Mouse (Mus musculus) stomach, postnatal 0 days (tissue): ENCODE measurements at regions not wholly inside any gene's neighbourhood (a gene's known extent, or its start where the extent isn't known, plus 50 kb on each side); places are given as distances from the start of the nearest gene placed in this dataset.

ENCODE experiments used
- ATAC-seq: fragments of 200-750 bp; cut with Nextera tagmentation; 2 replicates; pipeline ENCODE4 v1.8.0; 2017; ENCODE audit not compliant: low FRiP score, low TSS enrichment
- DNase-seq: peaks from one replicate; pipeline ENCODE4 v3.0.0-alpha.2; 2016; ENCODE audit warnings: low spot score
- H3K27ac ChIP-seq: fragments of 300-500 bp; sonication (generic); replicated peaks from 2 replicates; pipeline ENCODE4 v1.5.1; 2014; ENCODE audit warnings: mild to moderate bottlenecking, control low read depth
- H3K27me3 ChIP-seq: fragments of 300-500 bp; sonication (generic); 2 replicates; pipeline ENCODE4 v1.6.1; 2014; ENCODE audit warnings: low read length; ENCODE audit not compliant: control insufficient read depth, insufficient read depth
- H3K36me3 ChIP-seq: fragments of 300-500 bp; sonication (generic); 2 replicates; pipeline ENCODE4 v1.6.1; 2014; ENCODE audit warnings: low read length, mixed read lengths; ENCODE audit not compliant: control insufficient read depth, insufficient read depth
- H3K4me1 ChIP-seq: fragments of 300-500 bp; sonication (generic); replicated peaks from 2 replicates; pipeline ENCODE4 v1.6.1; 2014; ENCODE audit warnings: antibody characterized with exemption; ENCODE audit not compliant: control insufficient read depth, insufficient read depth
- H3K4me2 ChIP-seq: fragments of 300-500 bp; sonication (generic); replicated peaks from 2 replicates; pipeline ENCODE4 v1.6.1; 2014; ENCODE audit warnings: low read depth, mild to moderate bottlenecking, control low read depth, moderate library complexity
- H3K4me3 ChIP-seq: fragments of 300-500 bp; sonication (generic); 2 replicates; pipeline ENCODE4 v1.5.1; 2014; ENCODE audit warnings: low read depth, low read length, control low read depth
- H3K9ac ChIP-seq: fragments of 300-500 bp; sonication (generic); 2 replicates; pipeline ENCODE4 v1.6.1; 2014; ENCODE audit warnings: mild to moderate bottlenecking, low read length, control low read depth, mixed read lengths
- H3K9me3 ChIP-seq: fragments of 300-500 bp; sonication (generic); 2 replicates; pipeline ENCODE4 v1.6.1; 2016; ENCODE audit warnings: low read length; ENCODE audit not compliant: control insufficient read depth
- CTCF ChIP-seq: IDR thresholded peaks from 2 replicates; pipeline ENCODE4 v1.5.1; 2016; ENCODE audit warnings: antibody characterized with exemption, low read depth, mild to moderate bottlenecking, moderate library complexity
- EP300 ChIP-seq: optimal IDR thresholded peaks from 2 replicates; pipeline ENCODE3; 2016; ENCODE audit warnings: antibody characterized with exemption
- WGBS: fragments of 180-500 bp; shearing (Covaris S2); extraction: QIAGEN DNeasy Blood & Tissue Kit; methylation state at CpG from one replicate; pipeline ENCODE4 v1.1.7; 2014; 5-methylcytosine and 5-hydroxymethylcytosine counted together

DNA sequence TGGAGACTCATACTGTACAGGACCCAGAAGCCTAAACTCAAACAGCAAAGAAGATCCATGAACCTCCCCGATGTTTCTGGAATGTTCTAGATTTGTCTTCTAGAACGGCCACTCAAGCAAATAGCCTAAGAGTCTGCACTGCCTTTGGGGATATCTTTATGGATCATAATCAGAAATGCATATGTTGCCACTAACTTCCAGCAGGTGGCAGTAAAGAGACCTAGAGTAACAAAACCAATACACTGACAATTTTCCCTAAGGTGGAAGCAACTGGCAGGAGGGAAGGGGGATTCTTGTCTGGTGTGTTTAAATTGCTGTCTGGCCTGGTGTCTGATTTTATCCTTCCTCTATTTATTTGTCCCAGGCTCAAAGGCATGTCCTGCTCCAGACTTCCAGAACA lies 69.2 kb upstream of the Cdh5 start:
- 98% methylated on average over 2 of the region's 2 CpGs for WGBS
- H3K4me2 ChIP-seq, result no peak overlapping the region
- TF ChIP-seq EP300 (no peak), CTCF (peak; percentile 71)
- H3K36me3 ChIP-seq, result no peaks in the 10 kb centered on the region
- no peaks in the 10 kb centered on the region for H3K4me1 ChIP-seq
- DNase-seq (no peak), ATAC-seq (no peak)
- H3K27me3 ChIP-seq, result no peaks in the 10 kb centered on the region
- H3K27ac ChIP-seq, result no peak overlapping the region
- H3K9me3 ChIP-seq, result 0 out of 2 replicates have a peak, but pooled peaks cover 5% of the 10 kb centered on the region
- H3K4me3 ChIP-seq, result no peak overlapping the region
- no peak overlapping the region for H3K9ac ChIP-seq

DNA sequence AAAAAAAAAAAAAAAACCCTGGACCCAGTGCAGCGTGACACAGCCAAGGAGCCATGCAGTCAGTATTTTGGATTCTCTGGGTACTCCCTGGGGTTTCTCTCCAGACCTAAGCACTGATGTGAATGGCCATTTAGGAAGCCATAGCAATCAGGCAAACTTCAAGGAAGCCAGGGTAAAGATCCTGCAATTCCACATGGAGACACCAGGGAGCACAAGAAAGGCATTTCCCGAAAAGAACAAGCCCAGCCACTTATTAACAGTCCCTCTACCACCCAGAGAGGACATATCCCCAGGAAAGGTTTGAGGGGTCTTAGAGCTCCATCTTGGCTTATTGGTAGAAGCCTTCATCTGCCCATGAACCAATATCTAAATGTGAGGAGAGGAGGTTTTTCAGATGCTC lies 68.3 kb upstream of the Cdh5 start:
- no peak overlapping the region for H3K9ac ChIP-seq
- 0 out of 2 replicates have a peak, but pooled peaks cover 5% of the 10 kb centered on the region for H3K9me3 ChIP-seq
- H3K36me3 ChIP-seq, result no peaks in the 10 kb centered on the region
- H3K4me3 ChIP-seq, result no peak overlapping the region
- no peak overlapping the region for H3K27ac ChIP-seq
- no peak for DNase-seq
- TF ChIP-seq CTCF, result peak; percentile 60
- TF ChIP-seq EP300, result no peak
- H3K4me2 ChIP-seq, result no peak overlapping the region
- ATAC-seq, result no peak
- H3K4me1 ChIP-seq, result no peaks in the 10 kb centered on the region
- WGBS, result 68% methylated on average over 2 of the region's 2 CpGs
- H3K27me3 ChIP-seq, result no peaks in the 10 kb centered on the region

GRCm38 (mm10) chr8:104034286-104034685 lies 67.1 kb upstream of the Cdh5 start:
- Histone ChIP-seq H3K4me2 (no peak overlapping the region), H3K9me3 (0 out of 2 replicates have a peak, but pooled peaks cover 5% of the 10 kb centered on the region), H3K36me3 (no peaks in the 10 kb centered on the region), H3K27ac (no peak overlapping the region), H3K4me1 (no peaks in the 10 kb centered on the region), H3K27me3 (no peaks in the 10 kb centered on the region), H3K4me3 (no peak overlapping the region), H3K9ac (no peak overlapping the region)
- ATAC-seq, result no peak
- TF ChIP-seq EP300 (no peak), CTCF (no peak)
- DNase-seq, result no peak
- 21% methylated on average over 3 of the region's 3 CpGs for WGBS

DNA sequence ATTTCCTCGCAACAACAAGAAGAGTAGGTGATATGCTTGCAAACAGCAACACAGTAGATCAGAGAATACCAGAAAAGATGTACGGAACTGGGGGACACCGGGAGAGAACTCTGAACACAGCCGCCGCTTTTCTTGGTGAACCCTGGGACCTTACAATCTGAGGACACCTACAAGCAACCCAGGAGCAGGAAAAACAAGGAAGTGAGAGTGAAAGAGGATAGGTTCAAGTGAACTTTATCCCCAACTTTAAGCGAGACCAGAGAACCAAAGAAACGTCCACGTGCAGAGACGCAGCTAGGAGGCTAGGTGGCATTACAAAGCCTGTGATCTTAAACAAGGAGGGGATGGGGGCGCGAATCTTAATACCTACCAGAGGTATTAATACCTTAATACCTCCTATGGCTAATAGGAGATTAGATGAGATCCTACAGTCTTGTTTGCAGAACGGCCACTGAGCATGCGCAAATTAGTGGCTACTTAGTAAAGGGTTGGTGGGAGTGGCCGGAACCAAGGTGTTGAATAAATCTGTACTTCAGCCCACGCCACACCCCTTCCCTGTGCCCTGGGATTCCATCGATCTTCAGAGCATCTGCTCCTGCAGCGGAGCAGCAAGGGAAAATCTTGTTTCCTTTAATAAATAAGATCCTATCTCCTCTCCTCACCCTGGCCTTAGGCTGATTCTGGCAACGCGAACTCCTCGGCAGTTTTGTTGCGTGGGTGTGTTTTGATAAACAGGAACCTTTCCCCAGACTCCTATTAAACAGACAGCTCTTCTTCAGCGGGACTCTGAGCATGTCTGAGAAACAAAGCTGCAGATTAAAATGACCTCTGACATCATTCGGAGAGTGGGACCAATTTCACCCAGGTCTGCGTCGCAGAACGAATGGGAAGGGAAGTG lies 64.6 kb upstream of the Cdh5 start:
- ATAC-seq, result no peak
- Histone ChIP-seq H3K27ac (no peak overlapping the region), H3K9me3 (no peaks in the 10 kb centered on the region), H3K4me1 (no peaks in the 10 kb centered on the region), H3K4me2 (no peak overlapping the region), H3K9ac (no peak overlapping the region), H3K4me3 (no peak overlapping the region), H3K36me3 (no peaks in the 10 kb centered on the region), H3K27me3 (no peaks in the 10 kb centered on the region)
- 74% methylated on average over 26 of the region's 26 CpGs for WGBS
- no peak for TF ChIP-seq EP300
- TF ChIP-seq CTCF, result no peak
- no peak for DNase-seq

- no peaks in the 10 kb centered on the region for H3K9me3 ChIP-seq
- no peak overlapping the region for H3K9ac ChIP-seq
- H3K4me3 ChIP-seq, result no peak overlapping the region
- TF ChIP-seq CTCF (no peak), EP300 (no peak)
- WGBS, result 85% methylated on average over 7 of the region's 7 CpGs
- no peak for DNase-seq
- no peak overlapping the region for H3K4me2 ChIP-seq
- no peak overlapping the region for H3K27ac ChIP-seq
- no peaks in the 10 kb centered on the region for H3K27me3 ChIP-seq
- H3K4me1 ChIP-seq, result no peaks in the 10 kb centered on the region
- no peak for ATAC-seq
- H3K36me3 ChIP-seq, result no peaks in the 10 kb centered on the region
These were observed 63.8 kb upstream of the Cdh5 start for GRCm38 (mm10) chr8:104037611-104038010.

- no peaks in the 10 kb centered on the region for H3K27me3 ChIP-seq
- 66% methylated on average over 12 of the region's 12 CpGs for WGBS
- H3K27ac ChIP-seq, result no peak overlapping the region
- no peaks in the 10 kb centered on the region for H3K4me1 ChIP-seq
- H3K4me2 ChIP-seq, result no peak overlapping the region
- ATAC-seq, result no peak
- no peak overlapping the region for H3K4me3 ChIP-seq
- TF ChIP-seq EP300, result no peak
- no peak for TF ChIP-seq CTCF
- no peaks in the 10 kb centered on the region for H3K9me3 ChIP-seq
- no peak overlapping the region for H3K9ac ChIP-seq
- no peaks in the 10 kb centered on the region for H3K36me3 ChIP-seq
- no peak for DNase-seq
These were observed 61.9 kb upstream of the Cdh5 start for GRCm38 (mm10) chr8:104039526-104039925.
